Mouse (Mus musculus) spleen, postnatal 0 days (tissue): ENCODE measurements around the gene Oxld1. TPM values are rescaled to one million over a fixed set of nuclear protein-coding genes. Genes with fewer than 3 reads are reported as not detected.

ENCODE experiments used
- polyA plus RNA-seq: library from polyadenylated mRNA; unstranded; fragments of >200 nt; fragmentation: Nextera tagmentation; extraction: Ambion mirVana; gene quantifications from 2 replicates; pipeline ENCODE4 v1.2.1, GENCODE M21; 2015

The Oxld1 gene
- 11.2 and 15.7 TPM in 2 replicates for polyA plus RNA-seq

DNA sequence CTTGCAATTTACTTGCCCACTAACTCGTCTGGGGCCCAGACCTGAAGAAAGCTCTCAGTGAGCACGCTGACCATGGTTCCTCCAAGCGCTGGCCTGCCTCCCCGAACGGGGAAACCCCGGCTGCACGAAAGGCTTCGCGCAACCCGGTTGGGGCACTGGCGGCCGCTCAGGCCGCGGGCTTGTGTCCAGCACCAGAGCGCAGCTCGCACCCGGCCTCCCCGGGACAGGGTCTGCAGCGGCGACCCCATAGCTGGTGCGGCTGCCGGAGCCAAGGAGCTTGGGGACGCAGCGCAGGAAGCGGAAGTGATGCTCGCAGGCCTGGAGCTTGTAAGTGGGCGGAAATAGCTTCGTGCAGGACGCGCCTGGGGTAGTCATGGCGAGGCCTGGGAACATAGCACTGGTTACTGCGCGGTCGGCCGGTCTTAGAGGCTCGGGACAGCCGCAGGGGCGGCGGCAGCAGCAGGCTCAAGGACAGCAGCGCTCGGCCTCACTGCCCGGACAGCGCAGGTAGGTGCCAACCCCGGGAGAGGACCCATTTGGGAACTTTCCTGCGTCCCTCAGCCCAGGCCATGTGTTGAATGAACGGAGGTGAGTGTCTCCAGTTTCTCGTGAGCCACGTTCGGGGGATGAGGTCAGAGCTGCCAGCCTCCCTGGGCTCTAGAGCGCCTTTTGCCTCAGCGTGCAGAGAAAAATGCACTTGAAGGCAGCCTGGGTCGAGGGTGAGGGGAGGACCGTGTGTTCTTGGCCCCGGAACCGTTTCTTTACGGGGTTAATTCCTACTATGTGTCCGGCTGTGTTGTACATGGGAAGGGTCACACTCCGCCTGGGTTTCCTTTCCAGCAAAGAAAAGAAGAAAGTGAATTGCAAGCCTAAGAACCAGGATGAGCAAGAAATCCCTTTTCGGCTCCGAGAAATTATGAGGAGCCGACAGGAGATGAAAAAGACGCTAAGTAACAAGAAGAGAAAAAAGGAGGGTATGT is at the start of gene Oxld1, which contains the start of gene Ccdc137:
Gene Oxld1, minus strand, starts transcription at position 297 of the 980 bp plus-strand sequence.
Gene Ccdc137, plus strand, starts transcription at position 344 of the 980 bp plus-strand sequence.

DNA sequence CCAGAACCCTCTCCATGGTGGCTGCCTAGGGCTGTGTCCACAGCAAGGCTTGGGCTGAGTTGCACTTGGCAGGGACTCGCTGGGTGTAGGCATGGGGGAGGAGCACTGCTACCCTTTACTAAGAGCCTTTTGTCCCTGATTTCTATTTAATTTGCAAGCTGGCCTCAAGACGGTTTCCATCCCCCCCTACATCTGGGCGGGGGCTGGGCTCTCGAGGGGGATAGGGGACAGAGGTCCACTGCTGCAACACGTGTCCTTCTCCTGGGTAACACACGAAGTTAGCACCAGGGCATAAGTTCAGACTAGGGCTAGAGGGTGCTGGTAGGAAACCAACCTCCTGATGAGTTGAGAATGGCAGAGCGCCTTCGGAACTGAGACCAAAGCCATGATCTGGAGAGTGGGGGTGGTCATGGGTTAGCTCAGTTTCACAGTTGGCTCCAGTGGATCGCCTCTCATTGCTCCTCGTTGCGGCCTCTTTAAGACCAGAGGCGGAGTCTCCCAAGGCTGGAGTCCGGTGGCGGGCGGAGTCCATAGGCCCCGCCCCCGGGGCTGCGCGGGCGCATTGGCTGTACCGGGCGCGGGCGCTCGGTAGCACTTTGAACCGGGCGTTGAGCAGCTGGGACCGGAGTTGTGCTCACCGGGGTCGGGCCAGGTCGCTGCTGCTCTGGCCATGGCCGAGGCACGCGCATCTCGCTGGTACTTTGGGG is 33.6 kb upstream of the Oxld1 start, which contains the start of gene Slc25a10:
Gene Slc25a10, plus strand, starts transcription at position 524 of the 707 bp plus-strand sequence.

DNA sequence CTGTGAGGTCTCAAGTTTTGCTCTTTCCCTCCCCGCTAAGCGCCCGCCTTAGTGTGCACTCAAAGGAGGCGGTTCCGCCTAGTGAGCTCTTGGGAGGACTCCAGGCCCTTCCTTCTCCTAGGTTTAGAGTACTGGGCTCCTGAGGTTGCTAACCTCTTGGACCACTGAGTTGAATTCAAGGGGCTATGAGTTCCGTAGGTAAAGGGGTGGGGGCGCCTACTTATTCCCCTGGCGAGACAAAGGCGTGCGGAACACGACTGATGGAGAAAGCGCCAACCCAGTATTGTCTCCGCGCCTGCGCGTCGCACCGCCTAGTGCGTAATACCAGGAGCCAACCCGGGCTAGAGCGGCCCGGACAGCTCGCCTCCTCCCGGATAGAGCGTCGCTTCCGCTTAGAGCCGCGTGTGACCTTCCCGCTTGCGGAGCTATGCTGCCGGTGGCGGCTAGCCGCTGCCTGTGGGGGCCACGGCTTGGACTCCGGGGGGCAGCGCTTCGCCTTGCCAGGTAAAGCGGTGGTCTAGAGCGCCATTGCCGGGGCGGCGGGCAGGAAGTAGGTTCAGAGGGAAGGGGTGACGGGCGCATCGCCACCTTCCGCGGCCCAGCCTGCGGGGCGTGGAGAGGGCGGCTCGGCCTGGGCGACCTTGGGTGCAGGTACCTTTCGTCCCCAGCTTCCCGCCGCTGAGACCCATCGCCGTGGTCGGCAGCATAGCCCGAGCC is 26.6 kb upstream of the Oxld1 start, which contains the start of gene Mrpl12:
Gene Mrpl12, plus strand, starts transcription at position 349 of the 717 bp plus-strand sequence.

DNA sequence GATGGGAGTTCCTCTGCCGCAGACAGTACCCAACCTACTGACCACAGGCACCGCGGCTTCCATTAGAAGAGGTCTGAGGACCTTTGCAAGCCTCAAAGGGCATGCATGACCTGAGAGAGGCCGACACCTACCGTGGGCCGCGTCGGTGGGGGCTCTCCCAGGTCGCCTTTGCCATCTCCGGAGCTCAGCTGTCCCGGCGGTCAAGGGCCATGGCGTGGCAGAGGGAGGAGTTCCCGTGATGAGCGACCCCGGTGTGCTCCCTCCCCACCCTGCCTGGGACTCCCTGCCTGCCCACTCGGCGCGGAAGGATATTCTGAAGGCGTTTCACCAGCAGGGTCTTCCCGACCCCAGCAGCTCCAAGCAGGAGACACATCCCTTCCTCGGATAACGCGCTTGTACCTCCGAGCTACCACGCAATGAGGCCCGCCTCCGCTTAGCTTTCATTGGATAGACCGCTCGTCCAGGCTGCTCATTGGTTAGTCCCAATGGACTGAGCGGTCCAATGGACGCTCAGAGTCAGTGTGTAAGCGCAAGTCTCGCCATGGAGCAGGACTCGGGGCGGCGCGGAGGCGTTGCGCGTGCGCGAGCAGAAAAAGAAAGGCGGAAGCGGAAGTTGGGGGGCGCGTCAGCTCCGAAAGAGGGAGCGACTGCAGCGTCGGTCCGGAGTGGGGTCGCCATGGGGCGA is 9.3 kb upstream of the Oxld1 start, which contains the start of gene Arl16:
Gene Arl16, minus strand, starts transcription at position 557 of the 685 bp plus-strand sequence.

DNA sequence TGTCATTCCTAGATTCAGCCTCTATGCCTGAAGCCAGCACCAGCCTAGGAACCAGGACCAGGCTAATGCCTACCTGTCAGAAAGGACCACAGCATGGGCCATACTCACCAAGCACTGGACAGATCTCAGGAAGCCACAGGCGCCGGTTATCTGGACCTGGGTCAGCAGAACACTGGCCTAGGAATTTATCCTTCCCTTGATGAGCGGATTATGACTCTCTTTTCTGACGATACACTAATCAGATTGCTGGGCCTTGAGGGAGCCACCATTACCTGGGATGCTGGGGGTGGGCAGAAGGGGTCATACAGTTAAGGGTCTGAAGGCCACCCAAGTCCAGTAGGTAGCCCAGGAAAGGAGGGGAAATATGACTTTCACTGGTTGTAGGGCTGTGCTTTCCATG is 4.6 kb downstream of the Oxld1 start, which contains the start of gene Pde6g:
Gene Pde6g, minus strand, starts transcription at position 195 of the 400 bp plus-strand sequence.

DNA sequence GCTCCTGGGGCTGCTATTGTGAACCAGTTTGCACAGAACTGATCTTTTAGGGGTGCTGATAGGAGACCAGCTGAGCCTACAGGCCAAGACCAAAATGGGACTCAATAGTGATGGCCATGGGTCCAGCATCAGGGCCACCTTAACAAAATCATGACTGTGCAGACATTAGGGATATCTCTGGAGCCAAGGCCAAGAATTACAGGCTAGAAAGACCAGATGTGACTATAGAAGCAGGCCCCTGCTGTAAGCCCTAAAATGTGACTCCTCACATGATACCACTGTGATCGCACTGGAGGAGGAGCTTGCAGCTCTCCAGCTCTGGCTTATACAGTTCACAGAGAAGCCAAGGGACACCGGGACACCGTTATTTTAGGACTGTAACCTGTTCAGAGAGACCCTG is 15.5 kb downstream of the Oxld1 start, which contains the start of gene Tspan10:
Gene Tspan10, plus strand, starts transcription at position 301 of the 400 bp plus-strand sequence.

DNA sequence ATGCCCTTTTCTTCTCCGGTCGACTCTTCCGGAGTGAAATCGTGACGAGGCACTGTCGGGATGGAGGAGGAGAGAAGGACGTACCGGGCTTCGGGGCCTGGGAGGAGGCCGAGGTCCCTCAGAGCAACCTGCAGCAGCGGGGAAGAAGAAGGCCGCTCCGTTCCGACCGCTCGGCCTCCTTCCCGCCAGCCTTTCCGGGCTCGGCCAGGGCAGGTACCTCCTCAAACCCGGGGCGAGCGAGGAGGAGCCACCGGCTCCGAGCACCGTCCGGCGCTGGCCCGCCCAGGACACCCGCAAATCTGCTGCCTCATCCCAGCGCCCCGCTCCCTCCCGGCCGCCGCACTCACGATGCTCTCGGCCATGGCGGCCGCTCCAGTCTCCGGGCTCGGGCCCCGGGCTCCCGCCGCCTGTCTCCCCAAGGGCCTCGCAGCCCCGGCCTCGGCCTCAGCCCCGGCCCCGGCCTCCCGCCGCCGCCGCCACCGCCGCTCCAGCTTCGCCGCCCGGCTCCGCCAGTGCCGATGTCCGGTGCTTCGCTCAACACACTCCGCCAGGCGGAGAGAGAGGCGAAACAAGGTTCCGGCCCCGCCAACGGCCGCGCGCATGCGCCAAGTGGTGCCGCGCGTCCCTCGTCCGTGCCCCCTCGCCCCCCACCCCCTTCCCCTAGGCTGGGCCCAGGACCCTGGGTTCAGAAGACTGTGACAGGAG is 20.6 kb downstream of the Oxld1 start, which contains the start of gene Nploc4:
Gene Nploc4, minus strand, starts transcription at position 557 of the 705 bp plus-strand sequence.

Other genes starting within 250 kb of the Oxld1 start
- 2.6 and 4.8 TPM in 2 replicates for gene Bahcc1, start 225.1 kb downstream of the Oxld1 start, polyA plus RNA-seq
- 706 and 868 TPM in 2 replicates for gene Actg1, start 109.5 kb downstream of the Oxld1 start, polyA plus RNA-seq
- 0.29 and 0.52 TPM in 2 replicates for gene Fscn2, start 96.5 kb downstream of the Oxld1 start, polyA plus RNA-seq
- 11.0 and 12.8 TPM in 2 replicates for gene Faap100, start 79.3 kb downstream of the Oxld1 start, polyA plus RNA-seq
- gene Nploc4, start 20.4 kb downstream of the Oxld1 start, polyA plus RNA-seq: 19.0 and 19.5 TPM in 2 replicates
- gene Tspan10, start 15.4 kb downstream of the Oxld1 start, polyA plus RNA-seq: 0.07 TPM in 1 of 2 replicates, not detected in the other
- gene Pde6g, start 4.6 kb downstream of the Oxld1 start, polyA plus RNA-seq: 0.12 and 0.16 TPM in 2 replicates
- gene Ccdc137, start within 50 bp of the Oxld1 start, polyA plus RNA-seq: 24.2 and 24.8 TPM in 2 replicates
- gene Arl16, start 9.5 kb upstream of the Oxld1 start, polyA plus RNA-seq: 22.7 TPM in 2 replicates
- 99.2 and 107 TPM in 2 replicates for gene Mrpl12, start 26.5 kb upstream of the Oxld1 start, polyA plus RNA-seq
- gene Slc25a10, start 33.8 kb upstream of the Oxld1 start, polyA plus RNA-seq: 16.9 and 18.6 TPM in 2 replicates
- gene Gcgr, start 72.6 kb upstream of the Oxld1 start, polyA plus RNA-seq: 0.13 TPM in 1 of 2 replicates, not detected in the other
- 76.2 and 89.7 TPM in 2 replicates for gene Mcrip1, start 91.7 kb upstream of the Oxld1 start, polyA plus RNA-seq
- gene Ppp1r27, start 93.1 kb upstream of the Oxld1 start, polyA plus RNA-seq: not detected in 2 replicates
- 206 and 241 TPM in 2 replicates for gene P4hb, start 115.2 kb upstream of the Oxld1 start, polyA plus RNA-seq
- gene Arhgdia, start 123.6 kb upstream of the Oxld1 start, polyA plus RNA-seq: 234 and 266 TPM in 2 replicates
- 381 and 432 TPM in 2 replicates for gene Alyref, start 140.3 kb upstream of the Oxld1 start, polyA plus RNA-seq
- gene Anapc11, start 140.4 kb upstream of the Oxld1 start, polyA plus RNA-seq: 120 and 128 TPM in 2 replicates
- gene Npb, start 150.4 kb upstream of the Oxld1 start, polyA plus RNA-seq: 2.7 and 5.2 TPM in 2 replicates
- gene Pcyt2, start 159.9 kb upstream of the Oxld1 start, polyA plus RNA-seq: 48.5 and 54.1 TPM in 2 replicates
- 49.4 and 54.1 TPM in 2 replicates for gene Sirt7, start 167.2 kb upstream of the Oxld1 start, polyA plus RNA-seq
- gene Mafg, start 175.5 kb upstream of the Oxld1 start, polyA plus RNA-seq: 40.0 and 41.2 TPM in 2 replicates
- 3.5 and 5.2 TPM in 2 replicates for gene Pycr1, start 185.7 kb upstream of the Oxld1 start, polyA plus RNA-seq
- 0.23 and 0.29 TPM in 2 replicates for gene Myadml2, start 190.1 kb upstream of the Oxld1 start, polyA plus RNA-seq
- not detected in 2 replicates for gene Notum, start 203.1 kb upstream of the Oxld1 start, polyA plus RNA-seq
- gene Aspscr1, start 214.9 kb upstream of the Oxld1 start, polyA plus RNA-seq: 60.0 and 64.9 TPM in 2 replicates